Mouse (Mus musculus) CD4-positive, CD25-positive, alpha-beta regulatory T cell, adult 9 weeks (primary cell): ENCODE data around the gene Ctcfl. TPM values are rescaled to one million over a fixed set of nuclear protein-coding genes. Genes with fewer than 3 reads are reported as not detected.

Experiments used
- polyA plus RNA-seq: library from polyadenylated mRNA; unstranded; fragments of 100-300 nt; shearing (Covaris generic); gene quantifications from one replicate; pipeline ENCODE4 v1.2.1, GENCODE M21; 2017

The Ctcfl gene
- not detected for polyA plus RNA-seq

GRCm38 (mm10) chr2:173119023-173119944 is at the start of gene Ctcfl:
Gene Ctcfl (minus strand): TSS chr2:173119525.

GRCm38 (mm10) chr2:173152436-173153151 is 33.3 kb upstream of the Ctcfl start, which contains the start of gene Pck1:
Gene Pck1 (plus strand): TSS chr2:173153048.

Other genes starting within 250 kb of the Ctcfl start
- gene Bmp7, start 179.2 kb downstream of the Ctcfl start, polyA plus RNA-seq, result 9.6 TPM
- gene Spo11, start 141.8 kb downstream of the Ctcfl start, polyA plus RNA-seq, result 8.0 TPM
- 46.9 TPM for gene Rae1, start 119.4 kb downstream of the Ctcfl start, polyA plus RNA-seq
- 31.5 TPM for gene Rbm38, start 99.0 kb downstream of the Ctcfl start, polyA plus RNA-seq
- not detected for gene Pck1, start 33.5 kb upstream of the Ctcfl start, polyA plus RNA-seq
- gene Zbp1, start 99.4 kb upstream of the Ctcfl start, polyA plus RNA-seq, result 234 TPM
- 3.8 TPM for gene Pmepa1, start 157.0 kb upstream of the Ctcfl start, polyA plus RNA-seq